Mouse (Mus musculus): Measurements from ENCODE around the gene Zscan22. TPM values are rescaled to one million over a fixed set of nuclear protein-coding genes. Genes with fewer than 3 reads are reported as not detected.
"Not testable (repeated sequence)": the region's sequence is repeated elsewhere in the genome, so short reads cannot be mapped to it uniquely, and the experiment has no call there.

The Zscan22 gene
- polyA plus RNA-seq (2015; fragmentation: Nextera tagmentation; extraction: Ambion mirVana), result 11.8 and 12.8 TPM in 2 replicates

- Histone ChIP-seq H3K4me2 (peak within 1 kb of the TSS; percentile 43), H3K4me3 (peak within 1 kb of the TSS; percentile 53), H3K9ac (peak within 1 kb of the TSS; percentile 50), H3K36me3 (replicated peaks) (0 out of 2 replicates have a peak, but pooled peaks cover 3% of the 10 kb centered on the region), H3K27ac (peak within 1 kb of the TSS; percentile 36; the same call in 1 of the 2 replicates), H3K27me3 (replicated peaks) (no peaks in the 10 kb centered on the region), H3K4me1 (peaks cover 14% of the 10 kb centered on the region), H3K9me3 (no peaks in the 10 kb centered on the region)
- ATAC-seq (replicated peaks), result peak; percentile 98
- WGBS, result 7% methylated on average over 36 of the region's 36 CpGs
These were observed at the start of gene Zscan22 for GRCm38 (mm10) chr7:12897655-12898410. Zscan22 (plus strand) TSS chr7:12897815.

GRCm38 (mm10) chr7:12874301-12874700, 23.3 kb upstream of the Zscan22 start:
- Histone ChIP-seq H3K27ac (no peak overlapping the region), H3K4me3 (no peak overlapping the region), H3K4me2 (no peak overlapping the region), H3K9ac (no peak overlapping the region), H3K36me3 (replicated peaks) (no peaks in the 10 kb centered on the region), H3K9me3 (no peaks in the 10 kb centered on the region), H3K27me3 (replicated peaks) (no peaks in the 10 kb centered on the region; the same call in 1 of the 2 replicates), H3K4me1 (no peaks in the 10 kb centered on the region)
- 24% methylated on average over 3 of the region's 3 CpGs for WGBS
- ATAC-seq (replicated peaks), result no peak

- no peak for ATAC-seq (replicated peaks)
- Histone ChIP-seq H3K4me2 (peak overlapping the region; percentile 66), H3K4me1 (peaks cover 24% of the 10 kb centered on the region), H3K27me3 (replicated peaks) (no peaks in the 10 kb centered on the region), H3K9ac (no peak overlapping the region), H3K9me3 (no peaks in the 10 kb centered on the region), H3K27ac (0 out of 2 replicates have a peak overlapping the region, but pooled peaks have one; percentile 1), H3K4me3 (peak overlapping the region; percentile 83), H3K36me3 (replicated peaks) (peaks cover 4% of the 10 kb centered on the region; the same call in 1 of the 2 replicates)
These were observed 17.6 kb upstream of the Zscan22 start for GRCm38 (mm10) chr7:12880036-12880435.

- peak; percentile 46 for ATAC-seq (replicated peaks)
- WGBS, result 48% methylated on average over 8 of the region's 8 CpGs
- H3K9me3 ChIP-seq; H3K36me3 ChIP-seq (replicated peaks); H3K27me3 ChIP-seq (replicated peaks): not testable (repeated sequence)
- peak overlapping the region; percentile 84 for H3K9ac ChIP-seq
- H3K4me2 ChIP-seq, result peak overlapping the region; percentile 66
- peaks cover 24% of the 10 kb centered on the region for H3K4me1 ChIP-seq
- H3K27ac ChIP-seq, result peak overlapping the region; percentile 65; the same call in 1 of the 2 replicates
- peak overlapping the region; percentile 83 for H3K4me3 ChIP-seq
These were observed 17.1 kb upstream of the Zscan22 start for GRCm38 (mm10) chr7:12880497-12880896.

- peaks cover 24% of the 10 kb centered on the region for H3K4me1 ChIP-seq
- peak within 1 kb of the TSS; percentile 69 for H3K27ac ChIP-seq
- H3K4me2 ChIP-seq, result peak within 1 kb of the TSS; percentile 66
- under 1% methylated on average over 35 of the region's 35 CpGs for WGBS
- H3K36me3 ChIP-seq (replicated peaks), result peaks cover 15% of the 10 kb centered on the region; the same call in 1 of the 2 replicates
- no peaks in the 10 kb centered on the region for H3K9me3 ChIP-seq
- peak; percentile 99 for ATAC-seq (replicated peaks)
- peak within 1 kb of the TSS; percentile 83 for H3K4me3 ChIP-seq
- H3K9ac ChIP-seq, result peak within 1 kb of the TSS; percentile 84
- no peaks in the 10 kb centered on the region for H3K27me3 ChIP-seq (replicated peaks)
These were observed 16.5 kb upstream of the Zscan22 start, which contains the start of gene Zfp128 for GRCm38 (mm10) chr7:12880911-12881660. Zfp128 (plus strand) TSS chr7:12881177.

GRCm38 (mm10) chr7:12886563-12887266, 10.9 kb upstream of the Zscan22 start:
- no peak overlapping the region for H3K9ac ChIP-seq
- H3K9me3 ChIP-seq, result no peaks in the 10 kb centered on the region
- no peak for ATAC-seq (replicated peaks)
- no peak overlapping the region for H3K4me2 ChIP-seq
- H3K36me3 ChIP-seq (replicated peaks), result peaks cover 60% of the 10 kb centered on the region
- H3K4me1 ChIP-seq, result peaks cover 16% of the 10 kb centered on the region
- no peaks in the 10 kb centered on the region for H3K27me3 ChIP-seq (replicated peaks)
- H3K4me3 ChIP-seq, result no peak overlapping the region
- no peak overlapping the region for H3K27ac ChIP-seq
- WGBS, result 93% methylated on average over 12 of the region's 12 CpGs

GRCm38 (mm10) chr7:12887585-12887984, 10.0 kb upstream of the Zscan22 start:
- H3K9ac ChIP-seq, result no peak overlapping the region
- 97% methylated on average over 5 of the region's 5 CpGs for WGBS
- H3K4me1 ChIP-seq, result peaks cover 7% of the 10 kb centered on the region
- H3K4me2 ChIP-seq, result no peak overlapping the region
- no peaks in the 10 kb centered on the region for H3K27me3 ChIP-seq (replicated peaks)
- no peak overlapping the region for H3K4me3 ChIP-seq
- H3K36me3 ChIP-seq (replicated peaks), result peaks cover 63% of the 10 kb centered on the region
- no peak overlapping the region for H3K27ac ChIP-seq
- H3K9me3 ChIP-seq, result no peaks in the 10 kb centered on the region
- no peak for ATAC-seq (replicated peaks)

- H3K4me1 ChIP-seq, result no peaks in the 10 kb centered on the region
- no peak overlapping the region for H3K9ac ChIP-seq
- peaks cover 53% of the 10 kb centered on the region for H3K36me3 ChIP-seq (replicated peaks)
- no peaks in the 10 kb centered on the region for H3K9me3 ChIP-seq
- WGBS, result 93% methylated on average over 14 of the region's 14 CpGs
- no peak for ATAC-seq (replicated peaks)
- H3K4me2 ChIP-seq, result no peak overlapping the region
- H3K27ac ChIP-seq, result no peak overlapping the region
- H3K27me3 ChIP-seq (replicated peaks), result no peaks in the 10 kb centered on the region
- H3K4me3 ChIP-seq, result no peak overlapping the region
These were observed 6.7 kb upstream of the Zscan22 start for GRCm38 (mm10) chr7:12890928-12891327.

GRCm38 (mm10) chr7:12891334-12891733, 6.3 kb upstream of the Zscan22 start:
- no peaks in the 10 kb centered on the region for H3K27me3 ChIP-seq (replicated peaks)
- no peaks in the 10 kb centered on the region for H3K4me1 ChIP-seq
- H3K9me3 ChIP-seq, result no peaks in the 10 kb centered on the region
- H3K36me3 ChIP-seq (replicated peaks), result peaks cover 50% of the 10 kb centered on the region
- no peak overlapping the region for H3K4me3 ChIP-seq
- H3K9ac ChIP-seq, result no peak overlapping the region
- 94% methylated on average over 1 of the region's 1 CpGs for WGBS
- H3K4me2 ChIP-seq, result no peak overlapping the region
- no peak for ATAC-seq (replicated peaks)
- H3K27ac ChIP-seq, result no peak overlapping the region

- no peak for ATAC-seq (replicated peaks)
- Histone ChIP-seq H3K9ac (no peak overlapping the region), H3K27ac (no peak overlapping the region), H3K4me1 (peaks cover 14% of the 10 kb centered on the region), H3K27me3 (replicated peaks) (no peaks in the 10 kb centered on the region), H3K36me3 (replicated peaks) (peaks cover 10% of the 10 kb centered on the region), H3K4me2 (no peak overlapping the region), H3K4me3 (no peak overlapping the region), H3K9me3 (no peaks in the 10 kb centered on the region)
- 94% methylated on average over 5 of the region's 5 CpGs for WGBS
These were observed 3.9 kb downstream of the Zscan22 start for GRCm38 (mm10) chr7:12901517-12901916.

- WGBS, result 64% methylated on average over 10 of the region's 10 CpGs
- Histone ChIP-seq H3K4me2 (no peak overlapping the region), H3K9ac (no peak overlapping the region), H3K4me3 (no peak overlapping the region), H3K27me3 (replicated peaks) (no peaks in the 10 kb centered on the region), H3K9me3 (no peaks in the 10 kb centered on the region), H3K4me1 (peaks cover 9% of the 10 kb centered on the region), H3K36me3 (replicated peaks) (peaks cover 27% of the 10 kb centered on the region), H3K27ac (no peak overlapping the region)
- ATAC-seq (replicated peaks), result no peak
These were observed 6.0 kb downstream of the Zscan22 start for GRCm38 (mm10) chr7:12903623-12904022.

- no peak for ATAC-seq (replicated peaks)
- H3K9me3 ChIP-seq, result no peaks in the 10 kb centered on the region
- H3K9ac ChIP-seq, result no peak overlapping the region
- peaks cover 5% of the 10 kb centered on the region; the same call in 1 of the 2 replicates for H3K4me1 ChIP-seq
- H3K27ac ChIP-seq, result no peak overlapping the region
- WGBS, result 93% methylated on average over 1 of the region's 1 CpGs
- H3K27me3 ChIP-seq (replicated peaks), result no peaks in the 10 kb centered on the region
- H3K4me2 ChIP-seq, result no peak overlapping the region
- no peak overlapping the region for H3K4me3 ChIP-seq
- H3K36me3 ChIP-seq (replicated peaks), result peaks cover 31% of the 10 kb centered on the region
These were observed 7.5 kb downstream of the Zscan22 start for GRCm38 (mm10) chr7:12905146-12905545.

Data from midbrain, embryonic 15.5 days (tissue).